Mouse (Mus musculus) bone marrow, adult 2 months (tissue): ENCODE measurements around the gene Rhbdl2. TPM values are rescaled to one million over a fixed set of nuclear protein-coding genes. Genes with fewer than 3 reads are reported as not detected.
A peak's percentile ranks its signal among the peaks of the same experiment; 100 is the strongest.

Experiments used
- H3K27ac ChIP-seq: fragments of 200-500 bp; 2 replicates; pipeline ENCODE4 v1.5.1; 2012; ENCODE audit warnings: low read depth, mild to moderate bottlenecking, control low read depth, inconsistent platforms, low read length; ENCODE audit not compliant: control insufficient read depth, poor library complexity, insufficient read depth
- H3K4me1 ChIP-seq: fragments of 200-500 bp; 2 replicates; pipeline ENCODE4 v1.6.1; 2011; ENCODE audit warnings: low read length; ENCODE audit not compliant: control insufficient read depth, insufficient read depth
- H3K4me3 ChIP-seq: fragments of 200-500 bp; replicated peaks from 2 replicates; pipeline ENCODE3; 2011; ENCODE audit warnings: mild to moderate bottlenecking, low read depth, low read length, control low read depth; ENCODE audit not compliant: control insufficient read depth
- CTCF ChIP-seq: fragments of 200-500 bp; IDR thresholded peaks from 2 replicates; pipeline ENCODE4 v1.5.1; 2011; ENCODE audit warnings: low read length, control low read depth; ENCODE audit not compliant: control insufficient read depth, insufficient read depth
- POLR2A ChIP-seq: fragments of 200-500 bp; IDR thresholded peaks from 2 replicates; pipeline ENCODE4 v1.6.1; 2011; ENCODE audit warnings: low read depth, mild to moderate bottlenecking, control low read depth, low read length, borderline replicate concordance; ENCODE audit not compliant: control insufficient read depth
- WGBS: fragments of 180-500 bp; shearing (Covaris S2); methylation state at CpG from one replicate; pipeline ENCODE4 v1.1.7; 2018; 5-methylcytosine and 5-hydroxymethylcytosine counted together
- polyA plus RNA-seq: library from polyadenylated mRNA; stranded (reverse); fragments of >200 nt; gene quantifications from 2 replicates; pipeline ENCODE4 v1.2.4, GENCODE M21; 2011; ENCODE audit warnings: low replicate concordance; ENCODE audit not compliant: missing spikeins, insufficient read depth, insufficient read length

The Rhbdl2 gene
- polyA plus RNA-seq, 1 experiment = not detected

DNA sequence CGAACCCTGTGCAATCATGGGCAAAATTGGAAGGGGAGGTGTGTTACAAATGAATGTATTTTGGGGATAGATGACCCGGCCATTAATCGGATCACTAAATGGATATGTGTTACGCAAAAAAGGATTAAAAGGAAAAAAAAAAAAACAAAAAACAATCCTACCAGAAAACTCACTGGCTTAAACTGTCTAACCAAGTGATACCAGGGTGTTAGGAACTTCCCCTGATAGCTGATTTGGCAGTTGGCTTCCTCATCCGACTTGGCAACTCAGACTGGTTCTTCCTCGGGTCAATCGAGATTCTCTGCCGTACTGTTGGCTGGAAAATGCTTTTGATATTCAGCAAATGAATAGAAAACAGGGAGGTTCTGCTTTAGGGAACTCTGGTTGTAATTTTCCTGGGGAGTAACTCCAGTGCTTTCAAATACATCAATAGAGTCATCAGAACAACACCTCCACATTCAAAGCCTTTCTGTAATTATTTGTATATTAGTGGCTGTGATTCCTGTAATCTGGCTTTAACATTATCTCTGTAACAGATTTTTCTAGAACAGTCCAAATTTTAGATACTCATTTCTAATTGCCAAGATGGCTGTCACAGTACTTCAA lies 36.9 kb upstream of the Rhbdl2 start:
- Histone ChIP-seq H3K4me3 (peak overlapping the region; percentile 61), H3K4me1 (no peaks in the 10 kb centered on the region; the same call in 1 of the 2 replicates), H3K27ac (no peak overlapping the region)
- TF ChIP-seq CTCF (no peak), POLR2A (no peak)
- WGBS = under 1% methylated on average over 8 of the region's 8 CpGs

DNA sequence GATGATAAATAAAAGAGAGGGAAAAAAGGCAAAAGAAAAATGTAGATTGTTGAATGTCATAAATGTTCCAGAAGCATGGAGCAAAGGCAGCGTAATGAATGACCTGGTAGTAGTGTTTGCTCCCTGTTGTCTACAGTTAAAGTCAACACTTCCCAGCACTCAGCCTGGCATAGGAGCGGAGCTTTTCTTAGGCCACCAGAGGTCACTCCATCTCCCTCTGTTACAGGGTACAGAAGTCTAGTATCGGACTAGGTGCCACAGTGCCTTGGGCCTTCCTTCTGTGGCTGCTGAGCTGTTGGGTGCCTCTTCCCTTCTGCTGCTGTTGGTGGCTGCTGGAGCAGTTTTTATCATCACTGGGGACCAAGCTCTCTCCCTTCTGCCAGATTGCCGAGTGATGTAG lies 29.4 kb upstream of the Rhbdl2 start:
- 49% methylated on average over 4 of the region's 4 CpGs for WGBS
- no peak for TF ChIP-seq CTCF
- TF ChIP-seq POLR2A = no peak
- no peak overlapping the region for H3K27ac ChIP-seq
- H3K4me3 ChIP-seq = no peak overlapping the region
- no peaks in the 10 kb centered on the region for H3K4me1 ChIP-seq

DNA sequence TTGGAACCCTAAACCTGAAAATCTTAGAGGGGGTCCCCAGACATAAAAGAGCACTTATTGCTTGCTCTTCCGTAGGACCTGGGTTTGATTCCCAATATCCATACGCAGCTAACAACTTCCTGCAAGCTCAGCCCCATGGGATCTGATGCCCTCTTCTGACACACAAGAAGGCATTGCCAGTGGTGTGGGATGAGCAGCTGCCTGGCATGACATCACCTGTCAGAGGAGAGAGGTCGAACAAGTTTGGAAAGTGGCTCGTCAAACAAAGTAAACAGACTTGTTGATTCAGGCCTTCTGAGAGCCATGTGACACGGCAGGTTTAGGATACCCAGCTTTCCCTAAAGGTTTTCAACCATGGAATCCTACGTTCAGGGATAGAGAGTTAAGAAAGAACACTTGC lies 22.6 kb upstream of the Rhbdl2 start:
- no peaks in the 10 kb centered on the region for H3K4me1 ChIP-seq
- no peak overlapping the region for H3K27ac ChIP-seq
- TF ChIP-seq CTCF (no peak), POLR2A (no peak)
- 84% methylated on average over 6 of the region's 6 CpGs for WGBS
- H3K4me3 ChIP-seq = no peak overlapping the region

DNA sequence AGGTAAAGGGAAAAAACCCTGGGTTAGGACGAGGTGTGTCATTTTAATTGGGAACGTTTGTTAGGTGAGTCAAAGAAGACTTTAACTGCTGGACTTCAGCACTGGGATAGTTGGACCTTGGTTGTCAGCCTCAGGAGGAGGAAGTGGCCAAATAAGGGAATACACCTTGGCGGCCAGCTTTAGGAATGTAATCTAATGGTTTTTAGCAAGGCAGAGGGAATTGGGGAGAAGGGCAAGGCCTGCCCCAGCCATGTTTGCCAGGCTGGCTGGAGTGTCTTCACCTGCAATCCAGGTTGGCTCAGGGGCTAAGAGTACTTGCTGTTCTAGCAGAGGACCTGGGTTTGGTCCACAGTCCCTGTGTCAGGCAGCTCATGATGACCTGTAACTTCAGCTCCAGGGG lies 19.9 kb upstream of the Rhbdl2 start:
- no peaks in the 10 kb centered on the region for H3K4me1 ChIP-seq
- WGBS = 72% methylated on average over 3 of the region's 3 CpGs
- no peak overlapping the region for H3K27ac ChIP-seq
- H3K4me3 ChIP-seq = no peak overlapping the region
- TF ChIP-seq CTCF = no peak
- TF ChIP-seq POLR2A = no peak

DNA sequence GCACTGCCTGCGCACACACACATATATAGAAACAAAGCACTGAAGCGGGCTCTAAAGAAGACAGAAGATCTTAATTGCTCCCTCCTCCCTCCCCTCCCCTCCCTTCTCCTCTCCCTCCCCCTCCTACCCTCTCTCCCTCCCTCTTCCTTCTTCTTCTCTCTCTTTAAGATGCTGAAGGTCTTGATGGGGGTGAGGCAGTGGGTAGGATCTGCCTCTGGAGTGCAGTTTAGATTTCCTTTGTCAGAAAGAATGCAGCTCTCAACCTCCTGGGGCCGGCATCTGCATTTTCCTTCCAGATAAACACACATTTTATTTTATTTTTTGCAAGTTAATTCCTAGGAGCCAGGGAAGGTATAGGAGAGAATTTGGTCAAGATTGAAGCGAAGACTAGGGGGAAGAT lies 19.4 kb upstream of the Rhbdl2 start:
- H3K4me1 ChIP-seq = no peaks in the 10 kb centered on the region
- no peak overlapping the region for H3K4me3 ChIP-seq
- no peak overlapping the region for H3K27ac ChIP-seq
- 69% methylated on average over 4 of the region's 4 CpGs for WGBS
- TF ChIP-seq POLR2A (no peak), CTCF (no peak)

DNA sequence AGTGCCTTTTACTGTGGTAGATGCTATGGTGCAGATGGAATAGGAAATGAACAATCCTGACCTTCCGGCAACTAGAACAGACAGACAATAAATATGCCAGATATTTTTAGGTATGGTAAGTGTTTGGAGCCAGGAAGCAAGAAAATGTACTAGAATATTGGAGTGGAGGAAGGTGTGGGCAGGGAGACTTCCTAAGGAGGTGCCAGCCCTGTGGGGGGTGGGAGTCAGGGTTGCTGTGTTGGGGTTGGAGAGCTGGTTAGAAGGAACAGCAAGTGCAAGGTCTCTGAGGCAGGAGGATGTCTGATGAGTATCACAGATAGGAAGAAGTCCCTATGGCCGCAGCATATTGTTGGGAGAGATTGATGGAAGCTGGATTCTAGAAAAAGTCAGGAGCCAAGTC lies 5.0 kb downstream of the Rhbdl2 start:
- 48% methylated on average over 2 of the region's 2 CpGs for WGBS
- H3K4me3 ChIP-seq = no peak overlapping the region
- TF ChIP-seq CTCF (no peak), POLR2A (no peak)
- H3K4me1 ChIP-seq = no peaks in the 10 kb centered on the region
- H3K27ac ChIP-seq = no peak overlapping the region

DNA sequence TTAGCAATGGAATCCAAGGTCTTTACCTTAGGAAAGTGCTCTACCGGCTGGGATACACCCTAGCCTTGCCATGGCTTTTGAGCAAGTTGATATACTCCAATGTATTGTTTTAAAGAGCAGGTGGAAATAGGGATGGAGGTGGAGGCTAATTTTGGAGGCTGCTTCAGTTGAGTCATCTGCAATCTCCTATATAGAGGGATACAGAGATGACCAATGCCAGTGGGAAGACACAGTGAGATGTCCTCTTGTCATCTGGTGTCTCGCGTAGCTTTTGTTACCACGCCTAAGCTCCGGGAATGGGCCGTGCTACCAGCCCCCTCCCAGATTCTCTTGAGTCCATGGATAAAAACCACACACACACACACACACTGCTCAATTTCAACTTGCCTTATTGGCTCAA lies 5.5 kb downstream of the Rhbdl2 start:
- H3K4me3 ChIP-seq = no peak overlapping the region
- whole genome bisulfite sequencing = 94% methylated on average over 6 of the region's 6 CpGs

DNA sequence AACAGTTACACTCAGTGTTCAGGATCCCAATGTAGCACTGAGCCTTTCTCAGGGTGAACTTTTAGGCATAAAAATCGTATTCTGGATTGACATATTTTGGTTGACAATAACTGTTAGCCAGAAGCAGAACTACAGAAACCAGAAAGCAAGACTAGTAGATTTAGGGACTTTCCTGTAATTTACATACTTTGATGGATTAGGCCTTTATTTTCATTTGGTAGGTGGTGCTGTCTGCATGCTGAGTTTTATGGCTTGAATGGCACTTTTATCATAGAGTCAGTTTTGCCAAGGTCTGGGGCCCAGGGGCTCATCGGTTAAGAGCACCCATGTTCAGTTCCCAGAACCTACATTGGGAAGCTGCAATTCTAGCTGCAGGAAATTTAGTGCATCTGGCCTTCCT lies 7.4 kb downstream of the Rhbdl2 start:
- Histone ChIP-seq H3K4me3 (no peak overlapping the region), H3K4me1 (no peaks in the 10 kb centered on the region), H3K27ac (no peak overlapping the region)
- 50% methylated on average over 2 of the region's 2 CpGs for WGBS
- TF ChIP-seq CTCF = no peak
- TF ChIP-seq POLR2A = no peak

More for the DNA sequence above, 5.5 kb downstream of the Rhbdl2 start:
- no peaks in the 10 kb centered on the region for H3K4me1 ChIP-seq
- TF ChIP-seq POLR2A (no peak), CTCF (no peak)
- H3K27ac ChIP-seq = no peak overlapping the region

DNA sequence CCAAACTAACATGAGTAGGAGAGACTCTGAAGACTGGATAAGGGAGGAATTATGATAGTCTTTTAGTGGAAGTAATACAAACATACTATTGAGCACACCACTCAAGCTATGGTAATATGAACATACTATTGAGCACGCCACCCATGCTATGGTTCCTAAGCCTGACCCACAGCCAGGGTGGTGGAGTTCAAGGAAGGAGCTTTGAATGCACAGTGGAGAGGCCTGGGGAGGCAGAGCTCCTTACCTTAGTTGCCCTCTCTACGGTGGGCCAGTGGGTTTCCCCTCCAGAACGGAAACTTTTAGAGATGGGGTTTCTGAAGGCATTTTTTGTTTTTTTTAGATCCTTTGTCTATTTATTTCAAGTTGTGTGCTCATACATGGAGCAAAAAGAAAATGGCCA lies 9.7 kb downstream of the Rhbdl2 start:
- 78% methylated on average over 3 of the region's 3 CpGs for WGBS
- H3K4me3 ChIP-seq = no peak overlapping the region
- H3K4me1 ChIP-seq = no peaks in the 10 kb centered on the region
- no peak overlapping the region for H3K27ac ChIP-seq
- TF ChIP-seq CTCF (no peak), POLR2A (no peak)
